Mouse (Mus musculus) thymus, adult 2 months (tissue): ENCODE measurements around the gene Hoxa1. TPM values are rescaled to one million over a fixed set of nuclear protein-coding genes. Genes with fewer than 3 reads are reported as not detected.

Experiments used
- DNase-seq: peaks from one replicate; pipeline ENCODE4 v3.0.0; 2021
- H3K27ac ChIP-seq: fragments of 200-500 bp; 2 replicates; pipeline ENCODE4 v1.5.1; 2012; ENCODE audit warnings: low read length, control low read depth; ENCODE audit not compliant: control insufficient read depth, insufficient read depth
- H3K27me3 ChIP-seq: fragments of 200-500 bp; 2 replicates; pipeline ENCODE4 v1.6.1; 2012; ENCODE audit warnings: mild to moderate bottlenecking, low read length, moderate library complexity, mixed read lengths; ENCODE audit not compliant: control insufficient read depth, insufficient read depth
- H3K36me3 ChIP-seq: fragments of 200-500 bp; 2 replicates; pipeline ENCODE4 v1.6.1; 2012; ENCODE audit warnings: mild to moderate bottlenecking, low read length, moderate library complexity; ENCODE audit not compliant: control insufficient read depth, insufficient read depth
- H3K4me1 ChIP-seq: fragments of 200-500 bp; replicated peaks from 2 replicates; pipeline ENCODE4 v1.6.1; 2012; ENCODE audit warnings: low read length; ENCODE audit not compliant: control insufficient read depth, insufficient read depth
- H3K4me3 ChIP-seq: fragments of 200-500 bp; 2 replicates; pipeline ENCODE4 v1.5.1; 2012; ENCODE audit warnings: mild to moderate bottlenecking, low read length, control low read depth, moderate library complexity; ENCODE audit not compliant: control insufficient read depth, insufficient read depth
- CTCF ChIP-seq: fragments of 200-500 bp; IDR thresholded peaks from 2 replicates; pipeline ENCODE4 v1.5.1; 2012; ENCODE audit warnings: mild to moderate bottlenecking, control low read depth, low read length, moderate library complexity, borderline replicate concordance; ENCODE audit not compliant: control insufficient read depth, poor library complexity, insufficient read depth; ENCODE audit errors: extremely low read depth
- POLR2A ChIP-seq: fragments of 200-500 bp; IDR thresholded peaks from 2 replicates; pipeline ENCODE4 v1.6.1; 2012; ENCODE audit warnings: mild to moderate bottlenecking, low read length, control low read depth, moderate library complexity; ENCODE audit not compliant: control insufficient read depth, poor library complexity, insufficient read depth; ENCODE audit errors: extremely low read depth
- WGBS: fragments of 180-500 bp; shearing (Covaris S2); methylation state at CpG from one replicate; pipeline ENCODE4 v1.1.7; 2018; 5-methylcytosine and 5-hydroxymethylcytosine counted together
- polyA plus RNA-seq: library from polyadenylated mRNA; depleted of rRNA; stranded (reverse); fragments of >200 nt; gene quantifications from 2 replicates; pipeline ENCODE4 v1.2.3, GENCODE M21; 2012

Gene Hoxa1
- polyA plus RNA-seq, 1 experiment: 0.63 TPM

DNA sequence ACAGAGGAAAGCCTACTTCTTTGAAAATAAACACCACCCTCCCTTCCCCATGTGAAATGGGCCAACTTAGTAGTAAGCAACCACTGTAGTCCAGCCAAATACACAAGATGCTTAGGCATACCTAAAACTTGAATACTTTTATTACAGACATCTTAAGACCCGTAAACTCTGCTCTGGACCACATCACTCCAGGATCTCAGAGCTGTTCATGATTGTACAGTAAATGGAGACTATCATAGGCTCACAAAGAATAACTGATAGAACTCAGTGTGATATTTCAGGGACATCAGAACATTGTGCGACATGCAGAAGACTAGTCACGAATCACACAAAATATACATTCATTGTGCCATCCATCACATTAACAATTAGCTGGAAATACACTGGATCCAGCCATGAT lies 2.6 kb downstream of the Hoxa1 start:
- no peaks in the 10 kb centered on the region for H3K36me3 ChIP-seq
- H3K27me3 ChIP-seq: peaks cover 18% of the 10 kb centered on the region
- TF ChIP-seq POLR2A: no peak
- TF ChIP-seq CTCF: no peak
- no peak overlapping the region for H3K4me3 ChIP-seq
- peaks cover 2% of the 10 kb centered on the region; the same call in 1 of the 2 replicates for H3K4me1 ChIP-seq
- WGBS: 92% methylated on average over 3 of the region's 3 CpGs
- DNase-seq: no peak
- H3K27ac ChIP-seq: no peak overlapping the region

DNA sequence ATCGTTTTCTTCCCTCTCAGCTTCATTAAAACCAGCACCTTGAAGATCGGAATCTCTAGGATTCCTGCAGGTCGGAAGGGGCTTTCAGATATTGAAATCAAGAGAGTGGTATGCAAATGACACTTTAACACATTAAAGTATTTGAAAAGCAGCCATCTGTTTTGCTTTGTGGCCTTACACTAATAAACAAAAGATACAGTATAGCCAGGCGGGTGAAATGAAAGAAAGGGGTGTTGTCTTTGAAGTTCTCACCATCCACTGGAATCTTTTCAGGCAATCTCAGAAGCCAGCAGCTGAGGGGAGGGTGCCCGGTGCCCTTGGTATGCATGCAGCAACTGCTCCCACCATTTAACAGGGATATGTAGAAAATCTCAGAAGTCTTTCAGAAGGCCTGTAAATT lies 4.1 kb downstream of the Hoxa1 start:
- DNase-seq: no peak
- TF ChIP-seq POLR2A (no peak), CTCF (no peak)
- no peak overlapping the region for H3K4me3 ChIP-seq
- 77% methylated on average over 5 of the region's 5 CpGs for WGBS
- H3K27me3 ChIP-seq: peaks cover 19% of the 10 kb centered on the region
- H3K27ac ChIP-seq: no peak overlapping the region
- no peaks in the 10 kb centered on the region for H3K36me3 ChIP-seq
- H3K4me1 ChIP-seq: no peaks in the 10 kb centered on the region

DNA sequence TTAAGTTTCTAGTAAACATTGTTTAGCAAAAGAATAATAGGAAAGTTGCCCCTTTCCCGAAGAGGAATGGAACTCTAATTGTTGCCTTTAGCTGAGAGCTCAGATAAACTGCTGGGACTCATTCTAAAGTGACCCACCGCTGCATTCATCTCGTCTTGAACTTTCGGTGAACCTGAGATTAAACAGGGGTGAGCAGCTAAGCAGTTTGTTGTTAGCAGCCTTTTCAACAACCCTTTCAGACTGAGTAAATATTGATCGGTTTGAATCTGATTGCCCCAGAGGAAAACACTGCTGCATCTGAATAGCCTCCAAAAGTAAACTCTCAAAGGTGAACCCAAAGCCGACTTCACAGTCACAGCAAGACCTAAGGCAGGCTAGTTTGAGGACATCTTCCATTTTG lies 4.8 kb downstream of the Hoxa1 start:
- TF ChIP-seq POLR2A: no peak
- TF ChIP-seq CTCF: no peak
- H3K4me1 ChIP-seq: no peaks in the 10 kb centered on the region
- DNase-seq: no peak
- H3K4me3 ChIP-seq: no peak overlapping the region
- H3K27ac ChIP-seq: no peak overlapping the region
- H3K27me3 ChIP-seq: peaks cover 19% of the 10 kb centered on the region
- 23% methylated on average over 6 of the region's 6 CpGs for WGBS
- no peaks in the 10 kb centered on the region for H3K36me3 ChIP-seq

DNA sequence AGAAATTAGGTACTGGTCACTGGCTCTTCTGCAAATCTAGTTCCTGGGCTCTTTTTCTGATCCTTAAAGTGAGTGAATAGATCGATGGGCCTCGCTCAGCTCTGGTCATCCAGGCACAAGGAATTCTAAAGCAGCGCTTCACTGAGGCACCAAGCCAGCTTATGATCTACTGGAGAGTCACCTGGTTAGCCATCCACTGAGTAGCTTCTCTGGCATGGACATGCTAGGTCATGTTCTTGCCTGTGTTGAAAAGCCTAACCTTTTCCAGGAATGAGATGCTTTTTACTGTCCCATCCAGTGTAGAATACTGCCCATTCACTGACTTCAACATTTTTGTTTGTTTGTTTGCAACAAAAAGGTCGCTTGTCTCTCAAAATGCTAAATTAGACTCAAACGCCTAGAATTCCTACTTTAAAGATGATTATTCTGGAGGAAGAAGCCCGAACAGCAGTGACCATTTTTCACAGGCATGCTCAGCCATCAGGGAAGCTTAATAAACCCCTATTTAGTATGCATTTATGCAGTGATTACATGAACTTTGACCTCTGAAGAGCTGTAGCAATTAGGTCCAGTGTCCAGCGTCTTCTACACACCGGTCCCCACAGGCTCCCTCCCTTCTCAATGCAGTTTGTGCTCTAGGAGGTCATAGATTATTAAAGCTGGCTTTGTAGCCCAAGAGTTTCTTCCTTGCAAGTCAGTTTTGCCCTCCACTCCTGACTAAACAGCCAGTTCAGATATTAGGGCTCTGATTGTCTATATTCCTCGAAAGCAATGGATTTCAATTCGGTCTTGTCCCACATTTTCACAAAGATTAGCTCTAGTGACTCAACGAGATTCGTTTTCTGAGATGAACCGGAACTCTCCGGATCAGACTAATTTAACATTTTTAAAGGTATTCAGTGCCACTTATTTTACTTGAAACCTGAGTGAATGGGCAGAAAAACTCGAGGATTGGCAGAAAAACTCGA lies 5.6 kb downstream of the Hoxa1 start:
- TF ChIP-seq POLR2A: no peak
- TF ChIP-seq CTCF: no peak
- 42% methylated on average over 16 of the region's 16 CpGs for WGBS

DNA sequence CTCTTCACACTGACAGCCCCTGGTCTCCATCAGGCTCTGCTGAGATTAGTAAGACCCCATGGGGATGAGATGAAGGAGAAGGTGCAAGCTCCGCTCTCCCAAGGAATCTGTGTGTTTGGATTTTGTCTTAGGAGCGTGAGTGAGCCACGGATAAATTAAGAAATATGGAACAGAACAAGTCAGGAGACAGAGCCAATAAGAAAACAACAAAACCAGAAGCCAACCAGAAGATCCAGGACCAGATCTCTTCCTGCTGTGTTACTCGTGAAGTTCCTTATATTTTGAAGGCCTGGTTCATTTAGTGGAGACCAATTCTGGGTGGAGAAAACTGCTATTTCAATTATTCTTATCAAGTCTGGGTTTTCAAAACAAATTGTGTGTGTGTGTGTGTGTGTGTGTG lies 6.5 kb downstream of the Hoxa1 start:
- no peak for DNase-seq
- peaks cover 10% of the 10 kb centered on the region for H3K27me3 ChIP-seq
- no peak overlapping the region for H3K4me3 ChIP-seq
- WGBS: 50% methylated on average over 4 of the region's 4 CpGs
- H3K36me3 ChIP-seq: no peaks in the 10 kb centered on the region
- no peak overlapping the region for H3K27ac ChIP-seq
- no peaks in the 10 kb centered on the region for H3K4me1 ChIP-seq
- TF ChIP-seq CTCF: no peak

More for the DNA sequence above, 5.6 kb downstream of the Hoxa1 start:
- no peak for DNase-seq
- Histone ChIP-seq H3K36me3 (no peaks in the 10 kb centered on the region), H3K27me3 (peaks cover 14% of the 10 kb centered on the region), H3K27ac (no peak overlapping the region), H3K4me3 (no peak overlapping the region), H3K4me1 (no peaks in the 10 kb centered on the region)

DNA sequence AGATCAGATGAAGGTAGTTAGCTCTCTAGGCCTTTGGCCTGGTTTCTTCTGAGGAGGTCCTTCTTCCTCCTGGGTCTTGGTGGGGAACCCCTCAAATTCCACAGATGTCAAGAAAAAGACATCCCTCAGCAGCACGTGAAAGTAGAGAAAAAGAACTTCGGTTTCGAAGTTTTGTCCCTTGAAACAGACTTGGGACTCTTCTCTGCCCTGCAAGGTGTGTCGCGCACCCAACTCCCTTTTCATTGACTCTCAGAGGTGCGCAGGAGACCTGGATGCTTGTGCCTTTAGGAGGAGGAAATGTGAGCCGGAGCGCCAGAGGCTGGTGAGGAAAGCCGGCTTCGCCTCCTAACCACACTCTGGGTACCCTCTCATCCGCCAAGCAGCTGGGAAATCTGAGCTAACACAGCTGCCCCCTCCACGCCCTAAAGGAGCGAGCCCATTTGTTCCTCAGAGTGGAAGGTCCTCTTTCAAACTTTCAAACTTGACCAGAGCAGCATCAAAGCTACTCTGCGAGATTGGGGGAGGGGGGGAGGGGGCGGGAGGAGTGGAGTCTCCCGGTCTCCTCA lies 7.6 kb downstream of the Hoxa1 start:
- no peaks in the 10 kb centered on the region for H3K4me1 ChIP-seq
- WGBS: 24% methylated on average over 16 of the region's 16 CpGs
- no peak overlapping the region for H3K27ac ChIP-seq
- TF ChIP-seq POLR2A (no peak), CTCF (no peak)
- DNase-seq: no peak
- peaks cover 10% of the 10 kb centered on the region for H3K27me3 ChIP-seq
- no peaks in the 10 kb centered on the region for H3K36me3 ChIP-seq
- H3K4me3 ChIP-seq: no peak overlapping the region

DNA sequence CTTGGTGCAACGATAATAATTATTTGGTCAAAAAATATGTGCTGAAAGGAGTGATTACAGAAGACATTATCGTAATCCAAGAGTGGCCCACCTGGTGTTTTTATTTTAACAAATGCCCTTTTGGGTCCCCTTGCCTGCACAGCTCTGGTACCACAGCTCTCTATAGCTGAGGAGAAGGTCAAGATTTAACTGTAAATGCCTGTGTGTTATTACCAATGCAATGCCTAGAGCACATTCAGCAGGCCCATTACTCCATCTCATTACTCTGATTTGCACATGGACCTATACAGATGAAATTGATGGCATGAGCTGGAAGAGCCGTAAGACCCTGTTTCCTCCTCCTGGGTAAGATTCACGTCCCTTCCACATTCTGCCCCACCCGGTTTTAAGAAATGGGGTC lies 19.0 kb downstream of the Hoxa1 start:
- TF ChIP-seq POLR2A (no peak), CTCF (no peak)
- no peak overlapping the region for H3K27ac ChIP-seq
- H3K4me3 ChIP-seq: no peak overlapping the region
- no peak for DNase-seq
- no peaks in the 10 kb centered on the region for H3K36me3 ChIP-seq
- no peaks in the 10 kb centered on the region for H3K27me3 ChIP-seq
- H3K4me1 ChIP-seq: no peaks in the 10 kb centered on the region
- 95% methylated on average over 5 of the region's 5 CpGs for WGBS
